Mouse (Mus musculus) limb, embryonic 15.5 days (tissue): ENCODE measurements around the gene Bax. TPM values are rescaled to one million over a fixed set of nuclear protein-coding genes. Genes with fewer than 3 reads are reported as not detected.
A peak's percentile ranks its signal among the peaks of the same experiment; 100 is the strongest.
"Not testable (repeated sequence)": the region's sequence is repeated elsewhere in the genome, so short reads cannot be mapped to it uniquely, and the experiment has no call there.

Source experiments
- ATAC-seq: fragments of 200-750 bp; cut with Nextera tagmentation; 2 replicates; pipeline ENCODE4 v1.8.0; 2017; ENCODE audit warnings: low read depth, moderate TSS enrichment; ENCODE audit not compliant: insufficient number of reproducible peaks, low FRiP score, low TSS enrichment
- H3K27ac ChIP-seq: fragments of 300-500 bp; sonication (generic); 2 replicates; pipeline ENCODE4 v1.5.1; 2015; ENCODE audit warnings: moderate library complexity, mild to moderate bottlenecking, inconsistent platforms
- H3K27me3 ChIP-seq: fragments of 300-500 bp; sonication (generic); 2 replicates; pipeline ENCODE4 v1.6.1; 2015; ENCODE audit warnings: inconsistent platforms
- H3K36me3 ChIP-seq: fragments of 300-500 bp; sonication (generic); 2 replicates; pipeline ENCODE4 v1.6.1; 2015; ENCODE audit warnings: inconsistent platforms
- H3K4me1 ChIP-seq: fragments of 300-500 bp; sonication (generic); 2 replicates; pipeline ENCODE4 v1.6.1; 2015; ENCODE audit warnings: inconsistent platforms
- H3K4me2 ChIP-seq: fragments of 300-500 bp; sonication (generic); 2 replicates; pipeline ENCODE4 v1.6.1; 2015; ENCODE audit warnings: mild to moderate bottlenecking, inconsistent platforms
- H3K4me3 ChIP-seq: fragments of 300-500 bp; sonication (generic); 2 replicates; pipeline ENCODE4 v1.5.1; 2015; ENCODE audit warnings: mild to moderate bottlenecking, inconsistent platforms
- H3K9ac ChIP-seq: fragments of 300-500 bp; sonication (generic); 2 replicates; pipeline ENCODE4 v1.6.1; 2015; ENCODE audit warnings: inconsistent platforms
- H3K9me3 ChIP-seq: fragments of 300-500 bp; sonication (generic); 2 replicates; pipeline ENCODE4 v1.6.1; 2016; ENCODE audit warnings: inconsistent platforms
- WGBS: fragments of 180-500 bp; shearing (Covaris S2); methylation state at CpG from one replicate; pipeline ENCODE4 v1.1.7; 2015; 5-methylcytosine and 5-hydroxymethylcytosine counted together
- polyA plus RNA-seq: library from polyadenylated mRNA; unstranded; fragments of >200 nt; fragmentation: Nextera tagmentation; extraction: Ambion mirVana; gene quantifications from 2 replicates; pipeline ENCODE4 v1.2.1, GENCODE M21; 2015

Gene Bax
- polyA plus RNA-seq, 1 experiment from 2014 or later: 145 TPM

DNA sequence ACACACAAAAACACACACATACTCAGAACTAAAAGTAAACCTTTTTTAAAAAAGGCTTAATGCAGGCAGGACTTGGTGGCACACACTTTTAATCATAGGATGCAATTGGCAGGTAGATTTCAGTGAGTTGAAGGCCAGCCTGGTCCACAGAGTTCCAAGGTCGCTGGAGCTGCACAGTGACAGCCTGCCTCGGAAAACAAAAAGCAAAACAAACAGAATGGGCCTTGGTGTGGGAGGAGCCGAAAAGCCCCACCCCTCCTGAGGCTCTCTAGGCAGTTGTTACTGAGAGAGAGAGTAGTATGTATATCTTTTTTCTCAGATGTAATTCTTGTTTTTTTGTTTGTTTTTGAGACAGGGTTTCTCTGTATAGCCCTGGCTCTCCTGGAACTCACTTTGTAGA lies 24.6 kb upstream of the Bax start:
- no peak overlapping the region for H3K4me2 ChIP-seq
- ATAC-seq: no peak
- H3K4me3 ChIP-seq: no peak overlapping the region
- 20% methylated on average over 3 of the region's 3 CpGs for WGBS
- peaks cover 21% of the 10 kb centered on the region for H3K4me1 ChIP-seq
- H3K27ac ChIP-seq: no peak overlapping the region
- no peaks in the 10 kb centered on the region for H3K9me3 ChIP-seq
- no peak overlapping the region for H3K9ac ChIP-seq
- no peaks in the 10 kb centered on the region for H3K27me3 ChIP-seq
- H3K36me3 ChIP-seq: peaks cover 40% of the 10 kb centered on the region

DNA sequence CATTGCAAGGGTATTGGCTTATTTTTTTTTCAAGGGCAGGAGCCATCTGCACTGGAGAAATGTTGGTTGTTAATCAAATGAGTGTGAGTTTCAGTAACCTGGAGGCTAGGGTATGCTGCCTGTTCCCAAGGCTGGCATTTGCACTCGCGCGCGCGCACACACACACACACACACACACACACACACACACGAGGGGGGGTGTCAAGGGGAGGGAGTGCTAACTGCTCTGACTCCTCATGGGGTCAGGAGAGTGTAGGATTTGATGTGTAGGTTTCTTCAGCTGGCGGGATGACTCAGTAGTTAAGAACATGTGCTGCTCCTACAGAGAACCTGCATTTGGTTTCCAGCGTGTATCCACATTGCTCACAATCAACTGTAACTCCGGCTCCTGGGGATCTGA lies 24.1 kb upstream of the Bax start:
- ATAC-seq: no peak
- H3K27ac ChIP-seq: no peak overlapping the region
- peaks cover 36% of the 10 kb centered on the region for H3K36me3 ChIP-seq
- no peaks in the 10 kb centered on the region for H3K9me3 ChIP-seq
- H3K9ac ChIP-seq: no peak overlapping the region
- H3K4me1 ChIP-seq: peaks cover 21% of the 10 kb centered on the region
- H3K4me3 ChIP-seq: no peak overlapping the region
- 15% methylated on average over 9 of the region's 9 CpGs for WGBS
- H3K4me2 ChIP-seq: no peak overlapping the region
- H3K27me3 ChIP-seq: no peaks in the 10 kb centered on the region

DNA sequence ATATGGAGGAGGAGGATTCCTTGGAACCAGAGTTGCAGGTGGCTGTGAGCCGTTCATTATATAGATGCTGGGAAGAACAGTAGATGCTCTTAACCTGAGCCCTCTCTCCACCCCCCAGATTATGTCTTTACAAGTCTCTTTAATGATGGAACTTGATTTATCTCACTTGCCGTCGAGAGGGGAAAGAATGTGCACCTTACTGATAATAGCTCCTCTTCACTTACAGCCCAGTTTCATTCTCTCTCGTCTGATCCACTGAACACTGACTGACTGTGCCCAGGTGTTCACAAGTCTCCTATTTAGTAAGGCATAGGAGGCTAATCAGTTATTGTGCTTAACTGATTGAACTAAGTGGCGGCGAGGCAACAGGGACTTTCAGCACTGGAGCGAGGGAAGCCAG lies 22.9 kb upstream of the Bax start:
- no peak overlapping the region for H3K27ac ChIP-seq
- ATAC-seq: no peak
- H3K4me3 ChIP-seq: no peak overlapping the region
- H3K4me2 ChIP-seq: no peak overlapping the region
- no peak overlapping the region for H3K9ac ChIP-seq
- WGBS: 68% methylated on average over 7 of the region's 7 CpGs
- no peaks in the 10 kb centered on the region for H3K9me3 ChIP-seq
- H3K36me3 ChIP-seq: peaks cover 23% of the 10 kb centered on the region
- H3K4me1 ChIP-seq: peaks cover 21% of the 10 kb centered on the region
- H3K27me3 ChIP-seq: no peaks in the 10 kb centered on the region

DNA sequence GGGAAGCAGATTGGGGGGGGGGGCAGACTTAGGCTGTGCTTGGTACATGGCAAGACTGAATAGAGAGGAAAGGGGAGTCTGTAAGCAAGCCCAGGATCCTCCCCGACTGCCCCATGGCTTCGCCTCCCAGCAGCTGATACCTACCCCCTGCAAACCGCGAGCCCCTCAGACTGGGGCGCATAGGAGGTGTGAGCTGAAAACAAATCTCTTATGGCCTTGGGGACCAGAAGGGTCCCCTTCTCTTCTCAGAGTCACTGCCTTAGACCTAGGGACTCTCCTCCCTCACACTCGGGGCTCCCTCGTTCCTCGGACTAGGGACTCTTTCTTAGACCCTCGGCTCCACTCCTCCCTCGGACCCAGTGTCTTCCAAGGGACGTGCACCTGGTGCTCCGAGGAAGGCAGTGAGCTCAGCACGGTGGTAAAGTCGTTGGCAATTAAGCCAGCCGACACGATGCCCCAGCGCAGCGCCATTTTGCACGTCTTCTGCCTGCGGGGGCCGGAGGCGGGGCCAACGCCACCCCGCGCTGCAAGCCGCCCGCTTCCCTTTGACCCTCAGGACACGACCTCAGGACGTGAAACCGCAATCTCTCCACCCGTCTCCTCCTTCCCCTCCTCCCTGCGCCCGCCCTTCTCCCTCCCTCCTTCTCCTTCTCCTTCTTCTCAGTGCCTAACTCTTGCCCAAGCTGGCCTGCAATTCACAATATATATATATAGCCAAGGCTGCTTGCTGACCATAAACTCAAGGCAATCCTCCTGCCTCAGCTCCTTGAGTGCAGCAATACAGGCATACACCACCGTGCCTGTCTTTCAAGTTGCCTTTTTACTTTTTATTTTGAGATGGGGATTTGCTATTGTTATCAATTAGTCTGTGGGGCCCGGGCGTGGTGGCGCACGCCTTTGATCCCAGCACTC lies 21.9 kb upstream of the Bax start, which contains the start of gene Dhdh:
TSS of gene Dhdh (minus strand) at position 513 of the 912 bp plus-strand sequence.
- peaks cover 21% of the 10 kb centered on the region for H3K4me1 ChIP-seq
- H3K27me3 ChIP-seq: no peaks in the 10 kb centered on the region
- H3K4me2 ChIP-seq: peak within 1 kb of the TSS; percentile 66
- peaks cover 13% of the 10 kb centered on the region for H3K36me3 ChIP-seq
- WGBS: 10% methylated on average over 38 of the region's 38 CpGs
- H3K9me3 ChIP-seq: no peaks in the 10 kb centered on the region
- H3K4me3 ChIP-seq: peak within 1 kb of the TSS; percentile 47
- peak within 1 kb of the TSS; percentile 83 for H3K27ac ChIP-seq
- peak within 1 kb of the TSS; percentile 58 for H3K9ac ChIP-seq
- ATAC-seq: no peak

GRCm38 (mm10) chr7:45487861-45488292 lies 21.2 kb upstream of the Bax start:
- H3K4me1 ChIP-seq: peaks cover 21% of the 10 kb centered on the region
- H3K4me2 ChIP-seq: peak overlapping the region; percentile 66
- H3K27ac ChIP-seq: peak overlapping the region; percentile 83
- ATAC-seq: peak; percentile 41; the same call in 1 of the 2 replicates
- peak overlapping the region; percentile 47 for H3K4me3 ChIP-seq
- no peaks in the 10 kb centered on the region for H3K9me3 ChIP-seq
- no peaks in the 10 kb centered on the region for H3K27me3 ChIP-seq
- no peak overlapping the region for H3K9ac ChIP-seq
- WGBS: 39% methylated on average over 11 of the region's 11 CpGs
- H3K36me3 ChIP-seq: peaks cover 6% of the 10 kb centered on the region

GRCm38 (mm10) chr7:45486761-45487415 lies 20.2 kb upstream of the Bax start, which contains the start of gene Gm45808:
Gene Gm45808 (minus strand): TSS chr7:45486811.
- no peaks in the 10 kb centered on the region for H3K27me3 ChIP-seq
- no peak within 1 kb of the TSS for H3K9ac ChIP-seq
- H3K4me3 ChIP-seq: no peak within 1 kb of the TSS
- no peaks in the 10 kb centered on the region for H3K36me3 ChIP-seq
- no peaks in the 10 kb centered on the region for H3K9me3 ChIP-seq
- H3K4me1 ChIP-seq: peaks cover 21% of the 10 kb centered on the region
- no peak within 1 kb of the TSS for H3K4me2 ChIP-seq
- 67% methylated on average over 12 of the region's 12 CpGs for WGBS
- peak within 1 kb of the TSS; percentile 83 for H3K27ac ChIP-seq
- ATAC-seq: no peak

- H3K4me1 ChIP-seq: peaks cover 19% of the 10 kb centered on the region
- WGBS: 65% methylated on average over 7 of the region's 7 CpGs
- no peak for ATAC-seq
These were observed 19.5 kb upstream of the Bax start for GRCm38 (mm10) chr7:45486158-45486557.

GRCm38 (mm10) chr7:45484985-45485384 lies 18.3 kb upstream of the Bax start:
- not testable (repeated sequence) for H3K9me3 ChIP-seq, H3K27me3 ChIP-seq, H3K4me2 ChIP-seq, H3K27ac ChIP-seq, H3K9ac ChIP-seq, H3K36me3 ChIP-seq, H3K4me3 ChIP-seq, ATAC-seq
- WGBS: 91% methylated on average over 5 of the region's 5 CpGs
- H3K4me1 ChIP-seq: peaks cover 14% of the 10 kb centered on the region

More at GRCm38 (mm10) chr7:45486158-45486557, 19.5 kb upstream of the Bax start:
- Histone ChIP-seq H3K9ac (no peak overlapping the region), H3K36me3 (no peaks in the 10 kb centered on the region), H3K27ac (0 out of 2 replicates have a peak overlapping the region, but pooled peaks have one; percentile 47), H3K4me2 (no peak overlapping the region), H3K9me3 (no peaks in the 10 kb centered on the region), H3K27me3 (no peaks in the 10 kb centered on the region), H3K4me3 (no peak overlapping the region)

DNA sequence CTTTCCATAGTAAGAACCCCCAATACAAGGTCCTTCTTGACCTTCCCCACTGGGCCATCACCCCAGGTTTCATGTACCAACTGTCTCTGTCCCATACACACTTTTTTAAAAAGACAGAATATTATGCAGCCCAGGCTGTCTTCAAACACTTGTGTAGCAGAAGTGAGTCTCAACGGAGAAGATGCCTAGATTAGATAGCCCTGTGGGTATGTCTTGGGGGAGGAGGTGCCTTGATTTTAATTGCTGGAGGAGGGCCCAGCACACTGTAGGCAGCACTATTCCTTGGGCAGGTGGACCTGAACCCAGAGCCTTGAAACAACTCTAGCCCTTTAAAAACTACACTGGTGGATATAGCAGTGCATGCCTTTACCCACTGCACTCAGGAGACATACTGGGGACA lies 15.5 kb upstream of the Bax start:
- no peak overlapping the region for H3K27ac ChIP-seq
- no peak overlapping the region for H3K4me2 ChIP-seq
- H3K4me3 ChIP-seq: no peak overlapping the region
- H3K36me3 ChIP-seq: no peaks in the 10 kb centered on the region
- no peak for ATAC-seq
- no peaks in the 10 kb centered on the region for H3K27me3 ChIP-seq
- no peaks in the 10 kb centered on the region for H3K9me3 ChIP-seq
- WGBS: 76% methylated on average over 1 of the region's 1 CpGs
- H3K4me1 ChIP-seq: peaks cover 2% of the 10 kb centered on the region; the same call in 1 of the 2 replicates
- H3K9ac ChIP-seq: no peak overlapping the region

GRCm38 (mm10) chr7:45481374-45481927 lies 14.8 kb upstream of the Bax start, which contains the start of gene Tulp2:
Gene Tulp2 (plus strand): TSS chr7:45481877.
- no peak for ATAC-seq
- H3K4me1 ChIP-seq: no peaks in the 10 kb centered on the region
- no peak within 1 kb of the TSS for H3K27ac ChIP-seq
- no peak within 1 kb of the TSS for H3K9ac ChIP-seq
- H3K4me3 ChIP-seq: no peak within 1 kb of the TSS
- H3K4me2 ChIP-seq: no peak within 1 kb of the TSS
- no peaks in the 10 kb centered on the region for H3K9me3 ChIP-seq
- H3K36me3 ChIP-seq: no peaks in the 10 kb centered on the region
- no peaks in the 10 kb centered on the region for H3K27me3 ChIP-seq
- WGBS: 50% methylated on average over 15 of the region's 15 CpGs

- H3K9ac ChIP-seq, H3K9me3 ChIP-seq, H3K4me3 ChIP-seq, H3K27ac ChIP-seq, H3K27me3 ChIP-seq, H3K36me3 ChIP-seq, ATAC-seq, H3K4me1 ChIP-seq, H3K4me2 ChIP-seq: not testable (repeated sequence)
- 81% methylated on average over 4 of the region's 4 CpGs for WGBS
These were observed 13.6 kb upstream of the Bax start for GRCm38 (mm10) chr7:45480310-45480709.

DNA sequence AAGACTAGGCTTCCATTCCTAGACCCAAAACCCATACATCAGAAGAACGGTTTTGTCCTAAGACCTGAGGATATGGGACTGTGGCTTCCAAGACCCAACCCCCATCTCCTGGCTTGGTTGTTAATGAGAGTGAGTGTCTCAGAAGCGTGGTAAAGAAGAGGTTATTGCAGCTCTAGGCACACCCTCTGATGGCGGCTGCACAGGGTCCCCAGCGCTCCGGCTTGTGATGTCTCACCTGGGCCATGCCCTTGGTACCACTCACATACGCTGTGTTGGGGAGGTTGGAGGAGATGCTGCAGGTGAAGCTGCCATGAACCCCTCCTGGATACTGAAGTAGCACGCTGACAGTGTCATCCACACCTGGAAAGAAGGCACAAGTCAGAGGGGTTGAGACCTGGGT lies 12.1 kb upstream of the Bax start:
- WGBS: 92% methylated on average over 7 of the region's 7 CpGs
- no peak for ATAC-seq
- no peak overlapping the region for H3K4me2 ChIP-seq
- no peak overlapping the region for H3K4me3 ChIP-seq
- H3K27ac ChIP-seq: no peak overlapping the region
- H3K9me3 ChIP-seq: no peaks in the 10 kb centered on the region
- H3K27me3 ChIP-seq: no peaks in the 10 kb centered on the region
- H3K9ac ChIP-seq: no peak overlapping the region
- H3K4me1 ChIP-seq: no peaks in the 10 kb centered on the region
- H3K36me3 ChIP-seq: no peaks in the 10 kb centered on the region
